Mouse (Mus musculus) fibroblast of lung, adult 2 months (primary cell): ENCODE measurements around the gene Snd1.

Experiments used
- DNase-seq: peaks from one replicate; pipeline ENCODE4 v3.0.0-alpha.2; 2011; ENCODE audit warnings: low read depth

The Snd1 gene

DNA sequence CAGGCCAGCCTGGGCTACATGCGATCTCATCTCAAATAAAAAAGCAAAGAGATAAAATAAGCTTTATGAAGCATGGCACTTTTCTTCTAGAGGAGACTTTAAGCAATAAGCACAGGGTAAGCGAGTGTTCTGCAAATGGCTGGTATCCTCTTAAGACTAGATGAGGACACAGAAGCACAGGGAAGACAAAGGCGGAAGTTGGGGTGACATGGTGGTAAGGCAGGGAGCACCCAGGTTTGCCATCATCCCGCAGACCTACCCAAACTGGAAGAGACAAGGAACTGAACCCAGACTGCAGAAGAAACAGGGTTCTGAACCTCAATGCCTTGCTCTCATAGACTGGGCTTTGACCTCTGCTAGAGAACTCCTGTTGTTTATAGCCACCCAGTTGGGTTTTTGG, 119.8 kb downstream of the Snd1 start:
- no peak for DNase-seq

DNA sequence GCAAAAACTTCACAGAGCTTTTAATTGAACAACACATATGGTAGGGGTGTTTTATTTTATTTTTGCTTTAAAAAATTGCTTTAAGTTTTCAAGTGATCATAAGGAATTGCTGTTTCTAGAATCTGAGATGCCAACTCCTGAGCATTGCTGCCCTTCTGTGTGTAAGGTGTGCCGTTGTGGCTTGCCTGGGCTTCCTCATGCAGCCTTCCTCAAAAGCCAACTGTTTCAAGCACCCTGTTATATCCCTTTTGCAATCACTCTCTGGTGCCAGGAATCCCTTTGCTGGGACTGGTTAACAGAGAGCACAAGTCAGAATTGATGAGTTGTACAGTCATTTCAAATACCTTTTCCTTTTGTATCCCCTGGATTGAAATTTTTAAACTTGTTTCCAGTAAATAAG, 120.3 kb downstream of the Snd1 start:
- DNase-seq, result no peak

DNA sequence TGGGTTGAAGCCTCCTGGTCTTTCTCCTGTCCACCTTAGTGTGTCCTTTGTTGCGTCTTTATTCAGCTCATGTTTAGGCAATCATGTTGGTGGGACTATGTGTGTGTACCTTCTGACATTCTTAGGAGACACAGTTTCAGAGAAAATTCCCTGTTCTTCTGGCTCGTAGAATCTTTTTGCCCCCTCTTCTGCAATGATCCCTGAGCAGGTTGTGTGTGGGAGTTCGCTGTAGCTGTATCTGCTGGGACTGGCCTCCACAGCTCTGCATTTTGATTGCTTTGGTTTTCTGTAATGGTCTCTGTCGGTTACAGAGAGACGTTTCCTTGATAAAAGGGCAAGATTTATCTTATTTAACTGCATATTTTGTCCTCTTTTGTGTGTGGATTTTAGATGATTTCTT, 122.3 kb downstream of the Snd1 start:
- DNase-seq, result no peak

DNA sequence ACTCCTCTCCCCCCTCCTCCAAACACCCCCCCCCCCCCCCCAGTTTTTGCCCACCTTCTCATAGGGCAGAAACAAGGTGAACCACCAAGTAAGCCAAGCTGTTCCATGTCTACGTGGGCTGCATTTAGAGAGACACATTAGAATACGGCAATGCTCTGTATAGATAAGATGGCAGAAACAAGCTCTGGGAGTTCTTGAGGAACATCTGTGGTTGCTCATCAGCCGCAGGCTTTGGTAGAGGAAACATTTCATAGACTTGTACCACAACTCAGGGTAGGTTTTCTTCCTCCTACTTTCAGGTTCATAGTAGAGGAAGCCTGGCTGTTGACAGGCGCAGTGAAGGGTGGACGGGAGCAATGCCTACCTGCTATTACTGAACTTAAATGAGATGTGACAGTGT, 124.2 kb downstream of the Snd1 start:
- no peak for DNase-seq

GRCm38 (mm10) chr6:28600404-28600803, 125.5 kb downstream of the Snd1 start:
- no peak for DNase-seq

GRCm38 (mm10) chr6:28603401-28603800, 128.5 kb downstream of the Snd1 start:
- DNase-seq, result no peak

DNA sequence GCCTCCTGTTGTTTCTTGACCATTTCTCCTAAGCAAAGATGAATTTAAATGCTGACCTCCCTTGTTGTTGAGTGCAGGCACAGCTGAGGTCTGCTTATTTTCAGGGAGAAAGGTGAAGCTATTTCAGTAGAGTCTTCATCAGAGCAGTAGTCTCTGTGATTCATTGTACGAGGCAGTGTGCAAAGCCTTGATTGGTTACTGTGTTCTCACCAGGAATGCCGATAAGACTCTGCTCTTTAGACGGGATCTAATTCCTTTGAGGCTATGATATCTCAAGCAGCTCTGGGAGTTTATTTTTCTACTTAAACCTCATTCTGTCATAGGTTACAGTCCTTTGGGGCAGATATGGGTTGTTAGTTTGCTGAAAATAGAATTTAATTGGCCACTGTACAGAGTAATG, 128.9 kb downstream of the Snd1 start:
- no peak for DNase-seq

DNA sequence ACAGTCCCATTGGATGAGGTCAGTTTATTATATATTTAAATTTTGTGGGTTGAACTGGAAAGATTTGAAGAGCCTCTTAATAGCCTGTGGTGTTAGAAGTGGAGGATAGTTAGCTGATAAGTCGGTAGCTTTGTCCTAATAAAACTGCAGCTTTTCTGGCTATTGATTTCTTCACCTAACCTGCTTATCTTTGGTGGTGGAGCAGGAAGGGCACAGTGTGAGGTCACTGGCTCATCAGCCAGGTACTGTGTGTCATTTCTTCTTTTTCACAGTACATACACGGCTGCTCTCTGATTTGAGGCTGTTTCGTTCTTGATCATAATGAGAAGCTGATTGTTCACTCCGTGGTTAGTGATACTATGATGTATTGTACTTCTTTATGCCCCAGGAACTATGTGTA, 134.4 kb downstream of the Snd1 start:
- DNase-seq, result no peak

DNA sequence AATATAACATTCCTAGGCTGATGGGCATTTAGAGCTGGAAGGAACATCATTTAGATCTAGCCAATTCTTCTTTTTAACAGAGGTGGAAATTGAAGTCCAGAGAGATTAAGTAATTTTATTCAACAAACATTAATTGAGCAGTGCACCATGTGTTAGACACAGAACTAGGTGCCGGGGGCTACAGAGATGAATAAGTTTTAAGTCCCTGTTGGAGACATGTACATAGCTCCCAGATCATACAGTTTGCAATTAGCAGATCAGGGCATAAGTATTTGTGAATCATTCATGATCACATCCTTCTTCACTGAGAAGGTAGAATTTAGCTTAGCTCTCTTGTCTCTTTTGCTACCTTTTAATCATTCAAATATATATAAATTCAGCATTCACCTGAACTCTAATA, 135.2 kb downstream of the Snd1 start:
- DNase-seq, result no peak

DNA sequence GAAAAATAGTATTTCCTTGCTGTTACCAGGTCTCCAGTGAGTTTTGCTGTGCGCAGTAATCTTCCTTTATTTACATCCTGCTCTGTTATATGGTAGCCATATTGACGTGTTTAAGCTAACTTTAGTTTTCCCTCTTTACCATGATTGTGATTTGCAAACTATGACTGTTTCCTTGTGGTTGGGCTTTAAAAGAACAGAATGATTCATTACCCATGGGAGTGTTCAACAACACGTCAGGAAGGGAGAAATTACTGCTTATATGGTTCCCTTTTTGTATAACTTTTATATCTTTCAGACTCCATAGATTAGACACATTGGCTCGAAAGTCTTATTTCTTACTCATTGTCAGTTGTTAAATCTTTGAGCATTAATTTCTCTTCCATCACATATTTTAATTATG, 138.5 kb downstream of the Snd1 start:
- DNase-seq, result no peak

GRCm38 (mm10) chr6:28614856-28615255, 139.9 kb downstream of the Snd1 start:
- no peak for DNase-seq

- DNase-seq, result no peak
Measured at GRCm38 (mm10) chr6:28615408-28615807, 140.5 kb downstream of the Snd1 start.

DNA sequence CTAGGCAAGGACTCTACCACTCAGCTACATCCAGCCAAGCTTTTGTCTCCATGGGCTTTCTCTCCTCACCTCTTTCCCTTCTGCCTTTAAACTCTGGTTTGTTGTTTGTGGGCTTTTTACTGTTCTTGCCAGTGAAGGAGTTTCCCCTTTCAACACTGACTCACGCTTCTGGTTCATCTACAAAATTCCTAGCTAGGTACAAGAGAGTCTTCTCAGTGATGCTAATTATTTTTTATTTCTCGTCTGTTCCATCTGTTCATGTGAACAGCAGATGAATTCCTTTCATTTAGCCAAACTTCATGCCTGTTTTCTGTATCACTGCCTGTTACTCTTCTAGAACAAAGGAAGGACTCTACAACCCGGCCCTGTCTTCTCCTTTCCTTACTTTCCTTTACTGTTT, 141.0 kb downstream of the Snd1 start:
- DNase-seq, result peak; percentile 22

DNA sequence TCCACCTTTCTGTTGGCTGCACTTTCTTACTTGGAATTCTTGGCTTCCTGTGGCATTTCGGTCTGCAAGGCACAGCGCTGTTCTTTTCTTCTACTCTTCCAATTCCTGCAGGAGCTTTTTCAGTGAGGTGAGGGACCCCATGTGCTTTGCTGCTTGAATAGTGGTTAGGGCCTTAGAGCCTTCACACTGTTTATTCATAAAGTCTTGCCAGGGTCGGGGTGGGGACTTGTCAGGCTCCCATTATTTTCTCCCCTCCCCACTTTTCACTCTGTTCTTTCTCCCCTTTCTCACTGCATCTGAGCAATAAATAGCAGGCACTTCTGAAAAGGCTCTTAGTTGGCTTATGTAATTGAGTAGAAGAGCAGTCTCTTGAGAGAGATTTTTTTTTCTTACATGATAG, 143.4 kb downstream of the Snd1 start:
- no peak for DNase-seq

- DNase-seq, result no peak
Measured at GRCm38 (mm10) chr6:28618751-28619153, 143.8 kb downstream of the Snd1 start.

DNA sequence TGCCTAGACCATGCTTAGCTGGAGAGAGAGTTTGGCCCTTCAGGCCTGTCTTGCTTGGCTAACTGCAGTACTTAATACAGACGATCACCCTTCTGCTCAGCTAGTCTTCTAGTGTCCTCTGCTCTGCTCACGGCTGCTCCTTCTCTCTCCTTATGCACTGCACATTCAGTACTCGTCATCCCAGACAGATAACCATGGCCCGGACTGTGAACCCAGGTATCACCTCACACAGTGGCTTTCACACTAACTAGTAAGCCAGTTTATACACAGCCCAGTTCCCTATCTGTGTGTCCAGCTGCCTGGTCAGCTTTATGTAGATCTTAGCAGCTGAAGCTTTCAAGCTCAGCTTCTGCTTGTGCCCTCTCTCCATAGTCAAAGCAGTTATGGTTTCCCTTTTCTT, 146.5 kb downstream of the Snd1 start:
- no peak for DNase-seq

DNA sequence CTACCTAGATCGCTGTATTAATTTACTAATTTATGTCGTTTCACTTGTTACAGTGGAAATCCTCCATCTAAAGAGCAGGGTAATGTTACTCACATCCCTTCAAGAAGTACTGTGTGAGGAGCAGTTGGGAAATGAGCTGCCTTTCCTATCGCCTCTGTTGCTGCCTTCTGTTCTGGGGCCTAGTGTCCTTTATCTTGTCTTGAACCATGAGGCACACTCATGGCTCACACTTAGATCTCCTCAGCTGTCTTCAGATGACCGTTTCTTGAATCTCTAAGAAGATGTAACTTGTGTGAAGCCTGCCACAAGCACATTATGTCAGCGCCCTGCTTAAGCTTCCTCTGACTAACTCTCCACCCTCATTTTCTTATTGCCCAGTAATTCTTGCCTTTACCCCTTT, 147.0 kb downstream of the Snd1 start:
- no peak for DNase-seq

DNA sequence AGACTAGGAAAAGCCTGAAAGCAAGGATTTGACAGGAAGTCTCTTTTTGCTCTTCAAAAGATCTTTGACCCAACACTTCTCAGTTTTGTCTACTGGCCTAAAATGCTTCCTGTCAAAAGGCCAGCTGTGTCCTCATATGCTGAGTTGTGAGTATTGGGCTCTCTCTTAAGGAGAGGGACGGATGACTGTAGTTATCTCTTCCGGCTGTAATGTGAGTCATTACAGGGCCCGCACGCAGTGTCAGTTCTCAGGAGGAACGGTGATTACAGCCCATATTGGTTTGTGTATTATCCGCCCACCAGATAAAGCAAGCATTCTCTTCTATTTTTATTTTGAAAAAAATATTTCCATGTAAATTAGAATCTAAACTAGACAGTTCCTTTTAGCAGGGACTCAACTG, 147.6 kb downstream of the Snd1 start:
- DNase-seq, result no peak

DNA sequence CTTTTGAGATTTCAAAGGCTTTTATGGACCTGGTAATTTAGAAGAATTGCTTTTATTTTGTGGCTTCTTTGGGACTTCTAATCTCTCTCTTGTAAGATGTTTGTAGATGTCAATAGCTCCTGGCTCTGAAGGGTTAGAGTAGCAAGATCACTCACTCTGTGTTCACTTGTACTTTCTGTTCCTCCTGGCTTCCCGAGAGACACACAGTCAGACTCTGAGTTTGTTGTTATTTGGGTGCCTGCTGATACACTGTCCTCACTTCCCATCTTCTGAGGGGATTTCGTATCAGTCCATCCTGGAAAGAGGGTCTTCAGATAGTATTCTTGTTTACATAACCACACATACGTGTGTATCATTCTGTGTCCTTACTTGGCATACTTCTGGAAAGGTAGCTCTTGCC, 148.0 kb downstream of the Snd1 start:
- DNase-seq, result no peak

DNA sequence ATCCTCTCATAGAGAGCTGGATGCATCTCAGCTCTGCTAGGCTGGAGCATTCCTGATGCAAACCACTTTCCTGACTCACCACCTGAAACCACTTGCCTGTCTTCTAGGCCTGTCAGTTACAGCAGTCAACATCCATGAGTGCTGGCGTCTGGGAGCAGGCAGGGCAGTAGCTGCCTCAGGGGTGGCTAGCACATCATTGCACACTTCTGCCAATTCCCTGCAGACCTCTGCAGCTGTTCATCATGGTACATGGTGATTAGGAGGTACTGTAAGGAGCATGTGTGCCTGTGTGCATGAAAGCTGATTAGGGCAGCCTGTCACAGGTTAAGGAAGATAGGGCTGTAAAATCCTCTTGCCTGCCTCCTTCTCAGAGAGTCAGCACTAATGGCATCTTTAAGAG, 153.5 kb downstream of the Snd1 start:
- no peak for DNase-seq

DNA sequence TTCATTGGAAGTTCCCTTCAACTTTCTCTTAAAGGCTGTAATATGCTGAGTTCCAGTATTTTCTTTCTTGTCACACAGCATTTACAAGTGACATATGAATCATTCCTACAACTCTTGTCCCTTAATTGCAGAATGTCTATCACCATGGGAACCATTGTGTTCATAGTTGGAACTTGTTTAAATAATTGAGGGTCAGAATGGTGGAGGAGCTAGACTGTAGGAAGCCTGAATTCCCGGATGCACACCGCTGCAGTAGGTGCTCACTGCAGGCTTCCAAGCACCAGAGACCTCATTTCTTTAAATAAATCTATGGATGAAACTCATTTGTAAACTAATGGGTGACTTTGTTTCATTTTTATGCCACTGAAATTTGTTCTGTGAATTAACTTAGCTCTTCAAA, 154.9 kb downstream of the Snd1 start:
- no peak for DNase-seq

GRCm38 (mm10) chr6:28630926-28631325, 156.0 kb downstream of the Snd1 start:
- DNase-seq, result no peak

DNA sequence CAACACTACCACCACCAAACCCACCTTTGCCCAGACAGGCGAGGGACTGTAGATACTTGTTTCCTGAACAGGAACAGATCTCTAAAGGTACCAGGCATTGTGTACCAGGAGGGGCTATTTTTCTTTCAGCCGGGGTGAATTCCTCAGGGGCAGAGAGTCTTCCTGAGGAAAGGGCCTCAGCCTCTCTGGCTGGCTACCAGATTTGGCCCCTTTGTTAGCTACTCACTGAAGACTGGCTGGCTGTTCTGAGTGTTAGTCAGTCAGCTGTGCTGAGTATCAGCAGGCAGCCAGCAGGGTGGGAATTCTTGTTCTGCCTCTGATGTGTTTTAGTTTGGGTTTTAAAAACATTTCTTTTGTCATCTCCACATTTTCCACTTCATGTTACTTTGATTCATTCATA, 158.2 kb downstream of the Snd1 start:
- no peak for DNase-seq

- no peak for DNase-seq
Measured at GRCm38 (mm10) chr6:28633656-28634055, 158.7 kb downstream of the Snd1 start.

DNA sequence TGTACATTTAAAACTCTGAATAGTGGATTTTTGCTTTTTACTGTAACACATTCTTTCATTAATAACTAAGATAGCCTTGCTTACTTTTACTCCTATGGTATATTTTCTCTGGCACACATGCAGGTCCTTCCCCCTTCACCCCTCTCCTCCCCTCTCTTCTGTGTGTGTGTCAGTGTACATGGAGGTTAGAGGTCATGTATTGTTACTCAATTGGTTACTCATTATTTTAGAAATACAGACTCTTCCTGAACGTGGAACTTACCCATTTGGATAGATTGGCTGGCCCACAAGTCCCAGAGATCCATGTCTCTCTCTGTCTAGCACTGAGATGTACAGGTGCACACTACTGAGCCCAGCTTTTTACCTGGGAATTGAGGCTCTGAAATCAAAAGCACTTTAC, 160.2 kb downstream of the Snd1 start:
- DNase-seq, result no peak
